Mouse (Mus musculus): ENCODE measurements around the gene Ddx23.

DNA sequence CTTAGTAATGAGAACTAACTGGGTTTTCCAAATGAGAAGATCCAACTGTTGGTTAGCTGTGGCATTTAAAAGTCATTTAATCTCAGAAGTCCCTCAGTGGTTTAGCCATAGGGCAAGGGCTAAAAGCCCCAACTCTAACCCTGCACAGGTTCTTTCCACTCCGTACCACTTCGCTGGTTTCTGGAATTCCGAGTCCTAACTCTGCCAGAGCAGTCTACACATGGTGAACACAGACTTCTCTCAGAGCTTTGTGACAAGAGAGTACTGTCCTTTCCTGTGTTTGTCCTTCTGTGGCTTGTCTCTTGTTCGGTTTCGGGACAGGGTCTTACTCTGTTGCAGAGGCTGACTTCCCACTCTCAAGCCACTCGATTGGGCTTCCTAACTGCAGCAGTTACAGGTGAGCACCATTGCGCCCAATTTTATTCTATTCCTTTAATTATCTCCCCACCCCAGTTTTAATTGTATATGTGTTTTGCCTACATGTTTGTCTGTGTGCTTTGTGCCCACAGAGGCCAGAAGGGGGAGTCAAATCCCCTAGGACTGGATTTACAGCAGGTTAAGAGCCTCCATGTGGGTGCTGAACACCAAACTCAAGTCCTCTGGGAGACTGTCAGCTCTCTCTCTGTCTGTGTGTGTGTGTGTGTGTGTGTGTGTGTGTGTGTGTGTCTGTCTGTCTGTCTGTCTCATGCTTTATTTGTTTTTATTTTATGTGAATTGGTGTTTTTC is 36.0 kb downstream of the Ddx23 start:
- peak; percentile 9 to 51 (median 28); a peak in 3 of 6 replicates for TF ChIP-seq CTCF (IDR thresholded peaks at IDR 0.05 in 2 of 3, conservative IDR thresholded peaks at IDR 0.05 in 1 of 3; ENCODE audit: control insufficient read depth in 1 of 3, insufficient read depth in 1 of 3, low read depth in 2 of 3, low read length in 3 of 3, poor library complexity in 1 of 3, severe bottlenecking in 1 of 3)
- TF ChIP-seq POLR2AphosphoS2 (IDR thresholded peaks at IDR 0.05; ENCODE audit: low read length), result no peak
- TF ChIP-seq POLR2A (IDR thresholded peaks at IDR 0.05; ENCODE audit: control insufficient read depth in 1 of 2, insufficient read depth in 1 of 2, low read depth in 1 of 2, low read length in 2 of 2, poor library complexity in 1 of 2), result no peak
- no peak for TF ChIP-seq EP300 (IDR thresholded peaks at IDR 0.05; ENCODE audit: low read depth in 1 of 2, low read length in 2 of 2)
- TF ChIP-seq GATA1 (IDR thresholded peaks at IDR 0.05; ENCODE audit: low read depth, low read length), result no peak
- no peak for TF ChIP-seq TBP (IDR thresholded peaks at IDR 0.05; ENCODE audit: low read depth, low read length)
- no peak for TF ChIP-seq TAL1 (IDR thresholded peaks at IDR 0.05; ENCODE audit: low read length)
- no peak for TF ChIP-seq NELFE (IDR thresholded peaks at IDR 0.05; ENCODE audit: low read depth, low read length)
- no peak for TF ChIP-seq TCF12 (IDR thresholded peaks at IDR 0.05; ENCODE audit: low read depth, low read length)
- no peak for TF ChIP-seq USF1 (IDR thresholded peaks at IDR 0.05; ENCODE audit: low read depth, low read length)
- no peak for TF ChIP-seq SIN3A (IDR thresholded peaks at IDR 0.05; ENCODE audit: low read length)
- TF ChIP-seq MAX (IDR thresholded peaks at IDR 0.05; ENCODE audit: low read length), result no peak
- TF ChIP-seq ZMIZ1 (IDR thresholded peaks at IDR 0.05; ENCODE audit: low read depth, low read length), result no peak
- TF ChIP-seq MAZ (IDR thresholded peaks at IDR 0.05; ENCODE audit: low read depth, low read length), result no peak

All from MEL (cell line).